Mouse (Mus musculus) lung, embryonic 15.5 days (tissue): ENCODE data around the gene Cckar. TPM values are rescaled to one million over a fixed set of nuclear protein-coding genes. Genes with fewer than 3 reads are reported as not detected.

ENCODE experiments used
- ATAC-seq: fragments of 200-750 bp; cut with Nextera tagmentation; 2 replicates; pipeline ENCODE4 v1.8.0; 2017; ENCODE audit warnings: moderate number of reproducible peaks, borderline replicate concordance; ENCODE audit not compliant: low FRiP score, low TSS enrichment; ENCODE audit errors: extremely low read depth
- H3K27ac ChIP-seq: fragments of 300-500 bp; sonication (generic); 2 replicates; pipeline ENCODE4 v1.5.1; 2015; ENCODE audit warnings: moderate library complexity, mild to moderate bottlenecking, inconsistent platforms
- H3K27me3 ChIP-seq: fragments of 300-500 bp; sonication (generic); 2 replicates; pipeline ENCODE4 v1.6.1; 2015; ENCODE audit warnings: inconsistent platforms
- H3K36me3 ChIP-seq: fragments of 300-500 bp; sonication (generic); 2 replicates; pipeline ENCODE4 v1.6.1; 2015; ENCODE audit warnings: inconsistent platforms
- H3K4me1 ChIP-seq: fragments of 300-500 bp; sonication (generic); 2 replicates; pipeline ENCODE4 v1.6.1; 2015; ENCODE audit warnings: inconsistent platforms
- H3K4me2 ChIP-seq: fragments of 300-500 bp; sonication (generic); 2 replicates; pipeline ENCODE4 v1.6.1; 2015; ENCODE audit warnings: inconsistent platforms, mild to moderate bottlenecking, moderate library complexity
- H3K4me3 ChIP-seq: fragments of 300-500 bp; sonication (generic); 2 replicates; pipeline ENCODE4 v1.5.1; 2015; ENCODE audit warnings: mild to moderate bottlenecking, inconsistent platforms
- H3K9ac ChIP-seq: fragments of 300-500 bp; sonication (generic); 2 replicates; pipeline ENCODE4 v1.6.1; 2015; ENCODE audit warnings: inconsistent platforms
- H3K9me3 ChIP-seq: fragments of 300-500 bp; sonication (generic); 2 replicates; pipeline ENCODE4 v1.6.1; 2016; ENCODE audit warnings: inconsistent platforms
- WGBS: fragments of 180-500 bp; shearing (Covaris S2); methylation state at CpG from one replicate; pipeline ENCODE4 v1.1.7; 2015; 5-methylcytosine and 5-hydroxymethylcytosine counted together
- polyA plus RNA-seq: library from polyadenylated mRNA; unstranded; fragments of >200 nt; fragmentation: Nextera tagmentation; extraction: Ambion mirVana; gene quantifications from 2 replicates; pipeline ENCODE4 v1.2.1, GENCODE M21; 2015

Gene Cckar
- polyA plus RNA-seq, 1 experiment from 2014 or later = 49.2 TPM

DNA sequence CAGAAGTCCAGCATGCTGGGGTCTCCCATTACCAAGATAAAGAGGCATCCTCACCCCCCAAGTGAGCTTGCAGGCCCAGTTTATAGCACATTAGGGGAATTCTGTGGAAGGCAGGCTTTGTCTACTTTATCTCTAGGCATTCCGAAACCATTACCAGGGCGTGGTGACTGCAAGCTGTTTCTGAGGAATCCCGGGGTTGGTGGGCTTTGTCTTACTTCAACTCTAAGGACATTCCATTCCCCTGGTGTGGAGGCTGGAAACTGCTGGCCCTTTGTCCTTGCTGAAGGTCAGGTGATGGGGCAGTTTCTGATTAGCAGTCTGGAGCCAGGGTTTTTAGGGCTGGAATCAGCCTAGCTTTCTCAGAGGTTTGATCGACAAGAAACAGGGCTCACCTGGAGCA lies 36.0 kb downstream of the Cckar start:
- 71% methylated on average over 4 of the region's 4 CpGs for WGBS
- H3K9ac ChIP-seq = no peak overlapping the region
- H3K4me3 ChIP-seq = no peak overlapping the region
- H3K9me3 ChIP-seq = no peaks in the 10 kb centered on the region
- H3K36me3 ChIP-seq = no peaks in the 10 kb centered on the region
- H3K27ac ChIP-seq = 0 out of 2 replicates have a peak overlapping the region, but pooled peaks have one; percentile 84
- no peak overlapping the region for H3K4me2 ChIP-seq
- H3K4me1 ChIP-seq = 0 out of 2 replicates have a peak, but pooled peaks cover 6% of the 10 kb centered on the region
- ATAC-seq = no peak
- no peaks in the 10 kb centered on the region for H3K27me3 ChIP-seq

DNA sequence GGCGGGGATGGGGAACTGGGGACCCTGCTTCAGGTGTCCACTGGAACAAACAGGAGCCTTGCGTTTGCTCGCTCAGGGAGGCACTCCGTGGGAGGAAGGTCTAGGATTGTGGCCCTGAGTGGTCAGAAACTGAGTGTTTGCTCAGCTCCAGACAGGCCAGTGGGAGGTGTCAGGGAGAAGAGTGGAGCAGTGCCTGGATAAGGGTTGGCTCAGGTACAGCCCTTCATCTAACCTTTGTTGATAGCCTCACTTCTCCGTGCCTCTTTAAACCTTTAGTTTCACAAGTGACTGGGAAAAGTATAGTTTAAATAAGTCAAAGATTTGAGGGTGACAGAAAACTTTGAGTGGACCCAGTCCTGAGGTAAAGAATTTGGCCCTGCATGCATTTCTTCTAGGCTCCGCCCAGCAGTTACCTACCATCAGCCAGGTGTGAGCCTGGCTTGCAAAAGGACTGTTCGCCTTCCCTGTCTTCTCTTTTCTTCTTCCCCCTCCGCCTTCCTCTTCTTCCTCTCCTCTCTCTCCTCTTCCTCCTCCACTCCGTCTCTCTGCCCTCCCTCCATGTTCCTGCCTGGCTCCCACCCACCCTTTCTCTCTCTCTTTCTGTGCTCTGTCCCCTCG lies 37.1 kb downstream of the Cckar start:
- no peak overlapping the region for H3K4me3 ChIP-seq
- H3K9ac ChIP-seq = no peak overlapping the region
- H3K36me3 ChIP-seq = no peaks in the 10 kb centered on the region
- H3K27me3 ChIP-seq = no peaks in the 10 kb centered on the region
- H3K27ac ChIP-seq = peak overlapping the region; percentile 84
- 54% methylated on average over 10 of the region's 10 CpGs for WGBS
- 0 out of 2 replicates have a peak, but pooled peaks cover 3% of the 10 kb centered on the region for H3K4me1 ChIP-seq
- H3K9me3 ChIP-seq = no peaks in the 10 kb centered on the region
- peak overlapping the region; percentile 23; the same call in 1 of the 2 replicates for H3K4me2 ChIP-seq
- ATAC-seq = peak; percentile 45; the same call in 1 of the 2 replicates

DNA sequence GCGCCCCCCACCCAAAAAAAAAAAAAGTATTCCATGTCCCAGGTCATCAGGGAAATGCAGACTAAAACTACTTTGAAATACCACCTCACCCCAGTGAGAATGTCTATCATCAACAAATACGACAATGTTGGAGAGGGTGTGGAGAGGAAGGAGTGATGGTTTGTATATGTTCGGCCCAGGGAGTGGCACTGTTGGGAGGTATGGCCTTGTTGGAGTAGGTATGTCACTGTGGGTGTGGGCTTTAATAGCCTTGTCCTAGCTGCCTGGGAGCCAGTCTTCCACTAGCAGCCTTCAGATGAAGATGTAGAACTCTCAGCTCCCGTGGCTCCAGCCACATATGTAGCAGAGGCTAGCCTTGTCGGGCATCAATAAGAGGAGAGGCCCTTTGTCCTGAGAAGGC lies 39.5 kb downstream of the Cckar start:
- Histone ChIP-seq H3K9me3 (no peaks in the 10 kb centered on the region), H3K36me3 (no peaks in the 10 kb centered on the region), H3K4me1 (0 out of 2 replicates have a peak, but pooled peaks cover 3% of the 10 kb centered on the region), H3K4me3 (no peak overlapping the region), H3K9ac (no peak overlapping the region), H3K27me3 (no peaks in the 10 kb centered on the region), H3K4me2 (no peak overlapping the region), H3K27ac (no peak overlapping the region)
- 75% methylated on average over 5 of the region's 5 CpGs for WGBS
- ATAC-seq = no peak

DNA sequence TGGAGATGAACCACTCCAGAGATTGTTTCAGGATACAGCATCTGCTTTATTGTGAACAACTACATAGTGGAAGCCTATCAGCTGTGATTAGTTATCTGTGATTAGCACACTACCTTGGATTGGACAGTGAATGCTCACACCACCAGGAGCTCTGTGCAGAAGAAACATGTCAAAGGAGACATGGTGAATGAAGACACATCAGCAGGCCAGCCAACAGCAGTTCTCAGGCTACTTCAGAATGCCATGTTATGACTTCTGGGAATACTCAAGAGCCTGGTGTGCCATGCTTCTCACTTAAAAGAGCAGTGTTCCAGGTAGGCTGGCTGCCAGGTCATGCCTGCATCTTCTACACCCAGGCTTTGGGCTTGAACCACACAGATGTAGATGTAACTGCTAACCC lies 43.8 kb downstream of the Cckar start:
- Histone ChIP-seq H3K36me3 (no peaks in the 10 kb centered on the region), H3K27me3 (no peaks in the 10 kb centered on the region), H3K4me2 (no peak overlapping the region), H3K9ac (no peak overlapping the region), H3K9me3 (no peaks in the 10 kb centered on the region), H3K4me1 (no peaks in the 10 kb centered on the region), H3K27ac (no peak overlapping the region), H3K4me3 (no peak overlapping the region)
- no peak for ATAC-seq

DNA sequence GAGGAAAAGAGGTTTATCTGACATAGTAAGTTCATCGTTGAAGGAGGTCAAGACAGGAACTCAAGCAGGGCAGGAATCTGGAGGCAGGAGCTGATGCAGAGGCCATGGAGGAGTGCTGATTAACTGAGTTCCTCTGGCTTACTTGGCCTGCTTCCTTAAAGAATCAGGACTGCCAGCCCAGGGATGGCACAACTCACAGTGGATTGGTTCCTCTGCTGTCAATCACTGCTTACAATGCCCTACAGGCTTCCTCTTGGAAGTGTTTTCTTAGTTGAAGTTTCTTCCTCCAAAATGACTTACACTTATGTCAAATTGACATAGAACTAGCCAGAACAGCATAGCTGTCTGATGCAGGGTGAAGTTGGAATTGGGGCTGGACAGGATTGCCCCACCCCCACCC lies 45.1 kb downstream of the Cckar start:
- Histone ChIP-seq H3K9ac (no peak overlapping the region), H3K27me3 (no peaks in the 10 kb centered on the region), H3K36me3 (no peaks in the 10 kb centered on the region), H3K4me2 (no peak overlapping the region), H3K4me1 (no peaks in the 10 kb centered on the region), H3K9me3 (no peaks in the 10 kb centered on the region), H3K4me3 (no peak overlapping the region), H3K27ac (no peak overlapping the region)
- WGBS = 27% methylated on average over 1 of the region's 1 CpGs
- no peak for ATAC-seq

DNA sequence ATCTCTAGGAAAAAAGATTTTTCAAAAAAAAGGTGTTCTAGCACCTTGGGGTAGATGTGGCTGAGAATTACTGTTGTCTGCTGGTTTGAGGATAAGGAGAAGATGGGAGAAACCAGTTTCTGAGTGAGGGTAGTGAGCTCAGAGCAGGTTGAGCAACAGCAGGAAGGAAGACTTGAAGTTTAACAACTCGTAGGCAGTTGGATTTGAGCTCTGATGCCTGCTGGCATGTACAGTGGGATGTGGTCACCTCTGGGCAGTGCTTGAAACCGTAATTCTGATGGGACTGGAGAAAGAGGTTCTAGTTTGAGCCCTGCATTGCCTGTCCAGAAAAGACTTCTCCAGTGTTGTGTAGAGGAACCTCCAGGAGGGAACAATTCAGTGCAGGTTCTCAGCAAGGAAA lies 46.0 kb downstream of the Cckar start:
- no peak for ATAC-seq
- Histone ChIP-seq H3K27me3 (no peaks in the 10 kb centered on the region), H3K4me1 (no peaks in the 10 kb centered on the region), H3K4me2 (no peak overlapping the region), H3K9me3 (no peaks in the 10 kb centered on the region), H3K27ac (no peak overlapping the region), H3K9ac (no peak overlapping the region), H3K4me3 (no peak overlapping the region), H3K36me3 (peaks cover 4% of the 10 kb centered on the region; the same call in 1 of the 2 replicates)
- WGBS = 64% methylated on average over 2 of the region's 2 CpGs

DNA sequence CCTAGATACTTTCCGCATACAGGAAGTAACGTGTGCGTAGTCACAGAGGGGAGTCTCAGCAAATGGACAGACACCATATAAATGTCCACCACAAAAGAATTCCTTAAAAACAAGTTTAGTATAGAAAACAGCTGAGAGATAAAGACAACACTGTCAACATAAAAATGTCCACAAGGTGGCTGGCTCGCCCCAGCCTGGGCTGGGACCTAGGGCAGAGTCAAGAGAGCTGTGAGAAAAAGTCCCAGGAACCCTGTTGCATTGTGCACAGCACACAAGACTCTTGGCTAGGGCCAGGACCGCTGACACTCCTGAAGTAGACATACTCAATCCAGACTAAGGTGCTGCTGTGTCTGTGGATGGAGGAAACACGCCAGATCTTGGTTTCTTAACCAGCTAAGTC lies 49.6 kb downstream of the Cckar start:
- no peaks in the 10 kb centered on the region for H3K4me1 ChIP-seq
- no peak; the same call in 1 of the 2 replicates for ATAC-seq
- WGBS = 76% methylated on average over 6 of the region's 6 CpGs

DNA sequence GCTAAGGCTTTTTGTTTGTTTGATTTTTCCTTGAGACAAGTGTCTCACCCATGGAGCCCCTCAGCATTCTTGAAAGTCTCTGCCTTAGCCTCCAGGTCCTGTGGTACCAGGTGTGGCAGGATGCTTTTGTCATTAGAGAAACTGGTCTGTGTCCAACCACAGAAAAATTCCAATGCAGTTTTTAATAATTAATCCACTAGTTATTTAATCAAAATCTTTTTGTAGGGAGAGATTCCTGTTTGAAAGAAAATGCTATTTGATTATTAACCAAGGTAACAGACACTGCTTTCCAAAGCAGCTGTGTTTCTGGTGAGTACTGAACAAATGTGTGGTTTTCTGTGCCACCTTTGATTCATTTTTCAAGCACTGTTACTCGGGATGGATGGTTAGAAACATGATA lies 50.9 kb downstream of the Cckar start:
- no peak for ATAC-seq
- Histone ChIP-seq H3K4me3 (no peak overlapping the region), H3K27ac (peak overlapping the region; percentile 39), H3K9me3 (no peaks in the 10 kb centered on the region), H3K4me1 (no peaks in the 10 kb centered on the region), H3K9ac (no peak overlapping the region), H3K36me3 (peaks cover 16% of the 10 kb centered on the region; the same call in 1 of the 2 replicates), H3K4me2 (no peak overlapping the region), H3K27me3 (no peaks in the 10 kb centered on the region)
- 8% methylated on average over 1 of the region's 1 CpGs for WGBS

More for the DNA sequence above, 49.6 kb downstream of the Cckar start:
- H3K27ac ChIP-seq = no peak overlapping the region
- H3K27me3 ChIP-seq = no peaks in the 10 kb centered on the region
- no peaks in the 10 kb centered on the region for H3K9me3 ChIP-seq
- no peak overlapping the region for H3K4me3 ChIP-seq
- H3K4me2 ChIP-seq = no peak overlapping the region
- H3K9ac ChIP-seq = no peak overlapping the region
- H3K36me3 ChIP-seq = peaks cover 10% of the 10 kb centered on the region; the same call in 1 of the 2 replicates

Other genes with a start within 250 kb of the Cckar start
- 38.2 and 40.2 TPM in 2 replicates for gene Rbpj, start 241.6 kb downstream of the Cckar start, polyA plus RNA-seq
- 54.4 and 60.6 TPM in 2 replicates for gene Tbc1d19, start 101.9 kb upstream of the Cckar start, polyA plus RNA-seq